Mouse (Mus musculus) hindbrain, postnatal 0 days (tissue): Measurements from ENCODE around the gene Glb1l3. TPM values are rescaled to one million over a fixed set of nuclear protein-coding genes. Genes with fewer than 3 reads are reported as not detected.

ENCODE experiments used
- ATAC-seq: fragments of 200-750 bp; cut with Nextera tagmentation; 2 replicates; pipeline ENCODE4 v1.8.0; 2017; ENCODE audit warnings: mild to moderate bottlenecking, moderate TSS enrichment, moderate library complexity
- DNase-seq: peaks from one replicate; pipeline ENCODE4 v3.0.0-alpha.2; 2015; ENCODE audit warnings: low spot score
- H3K27ac ChIP-seq: fragments of 300-500 bp; sonication (generic); 2 replicates; pipeline ENCODE4 v1.5.1; 2014; ENCODE audit warnings: mild to moderate bottlenecking
- H3K27me3 ChIP-seq: fragments of 300-500 bp; sonication (generic); 2 replicates; pipeline ENCODE4 v1.6.1; 2014; ENCODE audit warnings: low read length, mixed read lengths; ENCODE audit not compliant: insufficient read depth
- H3K36me3 ChIP-seq: fragments of 300-500 bp; sonication (generic); 2 replicates; pipeline ENCODE4 v1.6.1; 2014; ENCODE audit warnings: low read length, mixed read lengths; ENCODE audit not compliant: insufficient read depth
- H3K4me1 ChIP-seq: fragments of 300-500 bp; sonication (generic); 2 replicates; pipeline ENCODE4 v1.6.1; 2014; ENCODE audit warnings: antibody characterized with exemption, low read length, mixed read lengths; ENCODE audit not compliant: insufficient read depth
- H3K4me2 ChIP-seq: fragments of 300-500 bp; sonication (generic); 2 replicates; pipeline ENCODE4 v1.6.1; 2014; ENCODE audit warnings: low read depth, mild to moderate bottlenecking, low read length, moderate library complexity, mixed read lengths
- H3K4me3 ChIP-seq: fragments of 300-500 bp; sonication (generic); 2 replicates; pipeline ENCODE4 v1.5.1; 2014; ENCODE audit warnings: low read length
- H3K9ac ChIP-seq: fragments of 300-500 bp; sonication (generic); replicated peaks from 2 replicates; pipeline ENCODE4 v1.6.1; 2014; ENCODE audit warnings: mild to moderate bottlenecking, low read length, moderate library complexity, mixed read lengths
- H3K9me3 ChIP-seq: fragments of 300-500 bp; sonication (generic); 2 replicates; pipeline ENCODE4 v1.6.1; 2016; ENCODE audit warnings: low read length, mixed read lengths
- CTCF ChIP-seq: IDR thresholded peaks from 2 replicates; pipeline ENCODE4 v1.5.1; 2016; ENCODE audit warnings: antibody characterized with exemption, control low read depth, low read depth
- whole genome bisulfite sequencing: fragments of 180-500 bp; shearing (Covaris S2); extraction: QIAGEN DNeasy Blood & Tissue Kit; methylation state at CpG from one replicate; pipeline ENCODE4 v1.1.7; 2014; 5-methylcytosine and 5-hydroxymethylcytosine counted together
- polyA plus RNA-seq: library from polyadenylated mRNA; unstranded; fragments of >200 nt; fragmentation: Nextera tagmentation; extraction: Ambion mirVana; gene quantifications from 2 replicates; pipeline ENCODE4 v1.2.1, GENCODE M21; 2015
- total RNA-seq: library from RNA; depleted of rRNA; stranded (reverse); fragments of >200 nt; gene quantifications from 2 replicates; pipeline ENCODE4 v1.2.3, GENCODE M21; 2014

The Glb1l3 gene
- total and polyA plus RNA-seq, 2 experiments from 2014 or later: 0.39 TPM; not detected in 1

- Histone ChIP-seq H3K27ac (no peak overlapping the region), H3K36me3 (no peaks in the 10 kb centered on the region), H3K27me3 (no peaks in the 10 kb centered on the region), H3K4me2 (no peak overlapping the region), H3K4me3 (no peak overlapping the region), H3K9ac (no peak overlapping the region), H3K4me1 (peaks cover under 1% of the 10 kb centered on the region; the same call in 1 of the 2 replicates), H3K9me3 (no peaks in the 10 kb centered on the region)
- WGBS: 94% methylated on average over 2 of the region's 2 CpGs
- DNase-seq: no peak
- TF ChIP-seq CTCF: no peak
- no peak for ATAC-seq
Observed at GRCm38 (mm10) chr9:26800357-26800756, 60.3 kb downstream of the Glb1l3 start.

DNA sequence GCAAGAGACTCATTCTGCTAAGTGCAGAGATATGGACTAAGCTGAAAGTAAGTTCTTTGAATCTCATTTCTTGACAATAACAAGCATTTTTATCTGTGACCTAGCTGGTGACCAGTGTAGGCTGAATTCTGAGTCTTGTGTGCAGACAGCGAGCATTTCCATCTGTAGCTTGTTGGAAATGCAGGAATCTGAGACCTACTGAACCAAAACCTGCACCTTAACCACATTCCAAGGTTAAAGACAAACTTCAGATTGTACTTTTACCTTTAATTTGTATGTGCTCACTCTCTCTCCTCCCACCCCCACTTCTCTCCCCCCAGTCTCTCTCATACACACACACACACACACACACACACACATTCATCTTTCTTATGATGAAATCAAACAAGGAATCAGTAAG, 62.0 kb downstream of the Glb1l3 start:
- no peak for ATAC-seq
- no peak for DNase-seq
- Histone ChIP-seq H3K9me3 (no peaks in the 10 kb centered on the region), H3K27me3 (no peaks in the 10 kb centered on the region), H3K4me3 (no peak overlapping the region), H3K4me1 (no peaks in the 10 kb centered on the region), H3K36me3 (no peaks in the 10 kb centered on the region), H3K27ac (no peak overlapping the region), H3K9ac (no peak overlapping the region), H3K4me2 (no peak overlapping the region)
- no peak for TF ChIP-seq CTCF
- WGBS: 90% methylated on average over 1 of the region's 1 CpGs

- Histone ChIP-seq H3K9ac (no peak overlapping the region), H3K27me3 (no peaks in the 10 kb centered on the region), H3K4me3 (no peak overlapping the region), H3K27ac (no peak overlapping the region), H3K4me2 (no peak overlapping the region), H3K4me1 (no peaks in the 10 kb centered on the region), H3K9me3 (no peaks in the 10 kb centered on the region), H3K36me3 (no peaks in the 10 kb centered on the region)
- no peak for TF ChIP-seq CTCF
- ATAC-seq: no peak
- no peak for DNase-seq
- WGBS: 91% methylated on average over 3 of the region's 3 CpGs
Observed at GRCm38 (mm10) chr9:26798205-26798604, 62.5 kb downstream of the Glb1l3 start.

GRCm38 (mm10) chr9:26792829-26793228, 67.9 kb downstream of the Glb1l3 start:
- Histone ChIP-seq H3K4me2 (no peak overlapping the region), H3K36me3 (no peaks in the 10 kb centered on the region), H3K9me3 (no peaks in the 10 kb centered on the region), H3K4me1 (no peaks in the 10 kb centered on the region), H3K27ac (no peak overlapping the region), H3K4me3 (no peak overlapping the region), H3K27me3 (no peaks in the 10 kb centered on the region), H3K9ac (no peak overlapping the region)
- no peak for TF ChIP-seq CTCF
- no peak for ATAC-seq
- 59% methylated on average over 3 of the region's 3 CpGs for WGBS
- DNase-seq: peak; percentile 26

DNA sequence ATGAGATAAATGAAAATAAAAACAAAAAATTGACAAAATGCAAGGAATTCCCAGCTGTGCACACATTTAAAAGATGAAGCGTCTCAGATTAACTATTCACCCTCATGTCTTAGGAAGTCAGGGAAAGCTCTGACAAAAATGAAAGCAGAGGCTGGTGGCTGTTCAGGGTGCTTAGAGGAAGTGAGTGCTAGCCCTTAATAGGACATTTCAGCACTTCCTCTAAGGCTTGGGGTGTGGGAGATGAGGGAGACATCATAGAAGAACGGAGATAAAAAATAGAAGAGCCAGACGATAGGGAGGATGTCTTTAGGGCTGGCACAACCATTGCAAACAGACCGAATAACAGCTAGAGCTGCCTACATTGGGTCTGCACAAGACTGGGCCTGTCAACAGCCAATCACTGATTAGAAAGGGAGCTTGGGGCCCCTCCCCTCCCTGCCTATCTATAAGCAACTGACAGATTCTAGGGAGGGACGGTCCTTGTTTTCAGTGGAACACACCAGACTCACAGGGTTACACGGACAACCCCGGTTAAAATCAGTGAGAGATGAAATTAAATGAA, 77.2 kb downstream of the Glb1l3 start:
- no peaks in the 10 kb centered on the region for H3K27me3 ChIP-seq
- ATAC-seq: no peak
- no peak for TF ChIP-seq CTCF

DNA sequence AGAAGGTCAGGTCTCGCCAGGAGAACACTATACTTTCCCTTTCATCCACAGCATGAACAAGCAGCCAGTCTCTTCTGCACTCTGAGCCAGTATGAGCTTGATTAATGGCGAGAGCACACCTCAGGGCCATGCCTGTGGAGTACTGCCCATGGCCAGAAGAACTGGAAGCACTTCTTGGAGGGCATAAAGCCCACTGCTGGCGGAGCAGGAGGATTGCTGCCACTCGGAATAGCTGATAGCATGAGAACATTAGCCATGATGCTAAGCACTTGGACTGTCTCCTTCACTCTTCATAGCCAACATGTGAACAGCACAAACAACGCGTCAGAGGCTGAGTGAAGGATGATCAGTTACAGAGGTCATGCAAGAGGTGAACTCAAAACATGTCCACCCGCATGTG, 82.3 kb downstream of the Glb1l3 start:
- no peak overlapping the region for H3K4me2 ChIP-seq
- no peaks in the 10 kb centered on the region for H3K4me1 ChIP-seq
- H3K9me3 ChIP-seq: no peaks in the 10 kb centered on the region
- H3K9ac ChIP-seq: no peak overlapping the region
- no peak overlapping the region for H3K4me3 ChIP-seq
- WGBS: 86% methylated on average over 7 of the region's 7 CpGs
- H3K27ac ChIP-seq: no peak overlapping the region
- ATAC-seq: no peak
- H3K27me3 ChIP-seq: no peaks in the 10 kb centered on the region
- no peak for DNase-seq
- H3K36me3 ChIP-seq: no peaks in the 10 kb centered on the region
- TF ChIP-seq CTCF: no peak

More for the DNA sequence above, 77.2 kb downstream of the Glb1l3 start:
- Histone ChIP-seq H3K36me3 (no peaks in the 10 kb centered on the region), H3K4me2 (no peak overlapping the region), H3K9me3 (no peaks in the 10 kb centered on the region), H3K4me1 (no peaks in the 10 kb centered on the region), H3K27ac (no peak overlapping the region), H3K9ac (no peak overlapping the region), H3K4me3 (no peak overlapping the region)
- WGBS: 71% methylated on average over 7 of the region's 7 CpGs
- no peak for DNase-seq

DNA sequence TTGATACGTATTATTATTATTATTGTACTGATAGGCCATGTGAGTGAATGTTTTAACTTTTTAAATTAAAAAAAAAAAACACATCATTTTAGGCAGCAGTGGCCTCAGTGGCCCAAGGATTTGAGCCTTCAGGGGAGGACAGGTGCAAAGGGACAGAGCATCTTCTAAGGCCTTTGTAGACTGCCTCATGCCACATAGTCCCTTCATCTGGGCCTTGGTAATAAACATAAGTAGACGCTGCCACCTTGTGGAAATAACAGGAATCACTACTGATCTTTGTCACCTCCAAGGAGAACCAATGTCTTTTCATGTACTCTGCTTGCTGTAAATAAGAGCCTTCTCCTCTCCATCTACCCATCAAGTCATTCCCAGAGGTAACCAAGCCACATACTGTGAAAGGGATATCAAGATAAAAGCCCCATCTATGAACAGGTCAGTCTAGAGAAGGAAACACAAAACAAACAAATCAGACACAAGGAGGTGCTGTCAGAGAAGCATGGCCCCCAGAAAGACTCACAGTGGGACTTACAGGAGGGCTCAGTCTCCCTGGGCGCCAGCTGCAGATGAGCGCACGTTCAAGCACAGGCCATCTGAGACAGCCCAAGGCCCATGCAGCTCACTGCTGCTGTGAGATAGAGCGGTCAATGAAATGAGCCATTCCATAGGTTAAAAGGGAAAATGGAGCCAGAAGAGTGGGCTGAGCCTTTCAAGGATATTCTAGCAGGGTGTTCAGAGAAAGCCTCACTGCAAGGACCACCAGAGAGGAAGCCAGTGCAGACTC, 84.4 kb downstream of the Glb1l3 start:
- 64% methylated on average over 6 of the region's 6 CpGs for WGBS
- Histone ChIP-seq H3K4me1 (no peaks in the 10 kb centered on the region), H3K9me3 (no peaks in the 10 kb centered on the region), H3K9ac (no peak overlapping the region), H3K27ac (no peak overlapping the region), H3K4me2 (no peak overlapping the region), H3K27me3 (no peaks in the 10 kb centered on the region), H3K4me3 (no peak overlapping the region), H3K36me3 (no peaks in the 10 kb centered on the region)
- DNase-seq: peak; percentile 89
- peak; percentile 52; the same call in 1 of the 2 replicates for ATAC-seq
- peak; percentile 88 for TF ChIP-seq CTCF
